15 mouse cellular contexts compared by ENCODE assay signal in the genomic region with DNA sequence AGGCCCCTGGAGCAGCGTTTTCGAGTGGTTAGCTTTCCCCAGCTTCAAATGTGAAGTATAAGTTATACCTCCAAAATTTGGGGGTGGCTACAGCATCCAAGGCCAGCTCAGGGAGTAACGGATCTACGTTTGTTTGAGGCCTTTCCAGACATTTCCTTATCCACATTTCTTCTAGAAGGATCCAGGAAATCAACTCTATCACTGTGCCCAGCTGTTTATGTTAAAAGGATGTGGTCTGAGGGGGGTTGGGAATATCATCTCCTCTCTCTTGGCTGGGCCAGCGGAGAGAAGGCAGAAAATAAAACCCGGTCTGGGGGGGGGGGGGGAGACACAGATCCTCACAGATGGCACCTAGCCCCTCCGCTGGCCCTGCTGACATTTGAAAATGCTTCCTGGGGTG.
"Had no signal": no experiment of that assay in that cellular context is flagged by ENCODE, and none has a peak within 500 bp of the region (broad histone marks: within the 10 kb centered on the region; RNA-seq: fewer than 3 reads in every experiment).

No protein-coding gene starts in this region.

- H3K4me3 ChIP-seq: layer of hippocampus, adult 2 months; limb, embryonic 12.5 days; liver, embryonic 15.5 days; midbrain, embryonic 13.5 days had no signal

- ATAC-seq: inflammation-experienced regulatory T-cells, adult 6 months; intestine, postnatal 0 days; midbrain, embryonic 13.5 days had no signal

- H3K27ac ChIP-seq: layer of hippocampus, adult 2 months; limb, embryonic 12.5 days; liver, embryonic 15.5 days; macrophage; midbrain, embryonic 13.5 days had no signal

- H3K27me3 ChIP-seq: liver, embryonic 15.5 days had no signal

- H3K9me3 ChIP-seq: limb, embryonic 12.5 days; liver, embryonic 15.5 days; midbrain, embryonic 13.5 days had no signal

- H3K36me3 ChIP-seq: limb, embryonic 12.5 days; liver, embryonic 15.5 days; midbrain, embryonic 13.5 days had no signal

- DNase-seq: kidney, adult 9 months; kidney, postnatal 10 days; kidney, postnatal 4 days; liver; right cerebral cortex, adult 18-20 months; right cerebral cortex, postnatal 25 days; thymus, adult 2 months; thymus, postnatal 25 days had no signal

- H3K4me2 ChIP-seq: limb, embryonic 12.5 days; liver, embryonic 15.5 days; midbrain, embryonic 13.5 days had no signal

- H3K9ac ChIP-seq: limb, embryonic 12.5 days; liver, embryonic 15.5 days; midbrain, embryonic 13.5 days had no signal
